23 mouse cellular contexts compared by ENCODE assay signal in genomic region chr12:83211976-83212375, GRCm38 (mm10).
DNase-seq lines count a peak whose midpoint lies in the region; ATAC-seq and TF ChIP-seq lines count a peak whose summit lies in the region.
"Had no signal": no experiment of that assay in that cellular context is flagged by ENCODE, and none has a peak within 500 bp of the region (broad histone marks: within the 10 kb centered on the region; RNA-seq: fewer than 3 reads in every experiment).

No protein-coding gene starts in this region.

- TF ChIP-seq POLR2A in brain, embryonic 14.5 days (IDR thresholded peaks at IDR 0.05; ENCODE audit: borderline replicate concordance, extremely low read depth, insufficient read depth, insufficient read length, poor library complexity, severe bottlenecking) = no peak

- no peaks in the 10 kb centered on the region for H3K27me3 ChIP-seq in forebrain, embryonic 10.5 days (ENCODE audit: poor library complexity, severe bottlenecking)
- no peaks in the 10 kb centered on the region for H3K27me3 ChIP-seq in forebrain, embryonic 13.5 days
- no peaks in the 10 kb centered on the region for H3K27me3 ChIP-seq in hindbrain, postnatal 0 days (ENCODE audit: insufficient read depth, low read length)
- H3K27me3 ChIP-seq in hindbrain, embryonic 16.5 days (replicated peaks; ENCODE audit: control insufficient read depth, insufficient read depth, low read length) = no peaks in the 10 kb centered on the region
- H3K27me3 ChIP-seq in liver, postnatal 0 days (ENCODE audit: insufficient read depth, low read length) = no peaks in the 10 kb centered on the region
- H3K27me3 ChIP-seq: embryonic facial prominence, embryonic 15.5 days; limb, embryonic 13.5 days had no signal

- 83% methylated on average over 2 of the region's 2 CpGs for WGBS in forebrain, embryonic 10.5 days
- WGBS in forebrain, embryonic 13.5 days = 75% methylated on average over 2 of the region's 2 CpGs
- 73% methylated on average over 2 of the region's 2 CpGs for WGBS in hindbrain, postnatal 0 days
- 69% methylated on average over 2 of the region's 2 CpGs for WGBS in hindbrain, embryonic 16.5 days
- 65% methylated on average over 2 of the region's 2 CpGs for WGBS in liver, postnatal 0 days (ENCODE audit: insufficient replicate concordance)

- no peak overlapping the region for H3K9ac ChIP-seq in forebrain, embryonic 13.5 days
- H3K9ac ChIP-seq in hindbrain, postnatal 0 days (replicated peaks; ENCODE audit: low read length) = no peak overlapping the region
- H3K9ac ChIP-seq in hindbrain, embryonic 16.5 days (ENCODE audit: low read depth, low read length) = no peak overlapping the region
- H3K9ac ChIP-seq in liver, postnatal 0 days (replicated peaks) = no peak overlapping the region
- H3K9ac ChIP-seq: embryonic facial prominence, embryonic 15.5 days; hindbrain, embryonic 14.5 days; limb, embryonic 13.5 days; liver, embryonic 14.5 days; lung, embryonic 14.5 days had no signal

- H3K4me2 ChIP-seq in forebrain, embryonic 13.5 days = no peak overlapping the region
- no peak overlapping the region for H3K4me2 ChIP-seq in hindbrain, postnatal 0 days (ENCODE audit: low read depth, low read length)
- no peak overlapping the region for H3K4me2 ChIP-seq in hindbrain, embryonic 16.5 days (ENCODE audit: low read length)
- H3K4me2 ChIP-seq in liver, postnatal 0 days (ENCODE audit: low read depth, low read length) = no peak overlapping the region
- H3K4me2 ChIP-seq: embryonic facial prominence, embryonic 15.5 days; heart, embryonic 11.5 days; hindbrain, embryonic 14.5 days; limb, embryonic 13.5 days; lung, embryonic 14.5 days; midbrain, embryonic 11.5 days had no signal

- no peaks in the 10 kb centered on the region for H3K36me3 ChIP-seq in forebrain, embryonic 10.5 days (replicated peaks)
- no peaks in the 10 kb centered on the region for H3K36me3 ChIP-seq in forebrain, embryonic 13.5 days (ENCODE audit: poor library complexity, severe bottlenecking)
- no peaks in the 10 kb centered on the region for H3K36me3 ChIP-seq in hindbrain, postnatal 0 days (ENCODE audit: insufficient read depth, low read length)
- no peaks in the 10 kb centered on the region for H3K36me3 ChIP-seq in hindbrain, embryonic 16.5 days (ENCODE audit: control insufficient read depth, insufficient read depth, low read length)
- H3K36me3 ChIP-seq in liver, postnatal 0 days (replicated peaks; ENCODE audit: insufficient read depth, low read length) = no peaks in the 10 kb centered on the region
- H3K36me3 ChIP-seq: embryonic facial prominence, embryonic 10.5 days; embryonic facial prominence, embryonic 15.5 days; limb, embryonic 13.5 days had no signal

- DNase-seq in forebrain, embryonic 10.5 days (ENCODE audit: extremely low spot score, low spot score) = no peak
- no peak for DNase-seq in hindbrain, postnatal 0 days (ENCODE audit: low spot score)
- DNase-seq in liver, postnatal 0 days = no peak
- DNase-seq in liver = no peak
- DNase-seq in brain, embryonic 14.5 days (ENCODE audit: low read depth) = no peak
- DNase-seq in natural killer cell, adult 2 months (ENCODE audit: low spot score in 2 of 2) = no peak
- DNase-seq: adrenal gland, postnatal 25 days; cerebellum, adult 8-10 months; gastrocnemius, postnatal 10 days; kidney, adult 8-10 months; kidney, postnatal 14 days; lung, embryonic 14.5 days; lung, postnatal 36 days had no signal

- no peak overlapping the region for H3K4me3 ChIP-seq in forebrain, embryonic 10.5 days
- no peak overlapping the region for H3K4me3 ChIP-seq in forebrain, embryonic 13.5 days
- H3K4me3 ChIP-seq in hindbrain, postnatal 0 days (ENCODE audit: low read length) = no peak overlapping the region
- H3K4me3 ChIP-seq in hindbrain, embryonic 16.5 days (ENCODE audit: low read length) = no peak overlapping the region
- no peak overlapping the region for H3K4me3 ChIP-seq in liver, postnatal 0 days (ENCODE audit: low read depth, low read length)
- H3K4me3 ChIP-seq: embryonic facial prominence, embryonic 10.5 days; embryonic facial prominence, embryonic 15.5 days; limb, embryonic 13.5 days had no signal

- no peaks in the 10 kb centered on the region for H3K9me3 ChIP-seq in forebrain, embryonic 10.5 days
- H3K9me3 ChIP-seq in forebrain, embryonic 13.5 days (replicated peaks) = no peaks in the 10 kb centered on the region
- H3K9me3 ChIP-seq in hindbrain, postnatal 0 days (ENCODE audit: low read length) = no peaks in the 10 kb centered on the region
- H3K9me3 ChIP-seq in hindbrain, embryonic 16.5 days (ENCODE audit: control insufficient read depth, low read length) = no peaks in the 10 kb centered on the region
- no peaks in the 10 kb centered on the region for H3K9me3 ChIP-seq in liver, postnatal 0 days (ENCODE audit: low read length)
- H3K9me3 ChIP-seq: embryonic facial prominence, embryonic 10.5 days; embryonic facial prominence, embryonic 15.5 days; limb, embryonic 13.5 days had no signal

- no peak for ATAC-seq in forebrain, embryonic 13.5 days
- no peak for ATAC-seq in hindbrain, postnatal 0 days
- no peak for ATAC-seq in hindbrain, embryonic 16.5 days
- ATAC-seq in liver, postnatal 0 days = no peak
- ATAC-seq: Patski had no signal

- 0 out of 2 replicates have a peak overlapping the region, but pooled peaks have one; percentile 20 for H3K27ac ChIP-seq in forebrain, embryonic 10.5 days
- no peak overlapping the region for H3K27ac ChIP-seq in forebrain, embryonic 13.5 days
- H3K27ac ChIP-seq in hindbrain, postnatal 0 days = no peak overlapping the region
- H3K27ac ChIP-seq in hindbrain, embryonic 16.5 days (ENCODE audit: low read depth, low read length) = no peak overlapping the region
- no peak overlapping the region for H3K27ac ChIP-seq in liver, postnatal 0 days (ENCODE audit: low read depth)
- H3K27ac ChIP-seq: embryonic facial prominence, embryonic 10.5 days; embryonic facial prominence, embryonic 15.5 days; hindbrain, embryonic 14.5 days; limb, embryonic 13.5 days; liver, embryonic 14.5 days had no signal

- H3K4me1 ChIP-seq in forebrain, embryonic 10.5 days = peaks cover 47% of the 10 kb centered on the region
- H3K4me1 ChIP-seq in forebrain, embryonic 13.5 days = peaks cover 32% of the 10 kb centered on the region
- H3K4me1 ChIP-seq in hindbrain, postnatal 0 days (ENCODE audit: insufficient read depth, low read length) = peaks cover 22% of the 10 kb centered on the region
- H3K4me1 ChIP-seq in hindbrain, embryonic 16.5 days (ENCODE audit: control insufficient read depth, insufficient read depth, low read depth, low read length) = peaks cover 20% of the 10 kb centered on the region
- peaks cover 2% of the 10 kb centered on the region for H3K4me1 ChIP-seq in liver, postnatal 0 days (ENCODE audit: insufficient read depth)

- no peak for TF ChIP-seq EP300 in liver, postnatal 0 days (IDR thresholded peaks at IDR 0.05; ENCODE audit: low read depth)

- peak; percentile 41 for TF ChIP-seq CTCF in hindbrain, postnatal 0 days (IDR thresholded peaks at IDR 0.05; ENCODE audit: low read depth)
- TF ChIP-seq CTCF in liver, postnatal 0 days (IDR thresholded peaks at IDR 0.05; ENCODE audit: low read depth) = peak; percentile 22; the same call in 1 of the 2 replicates
- peak; percentile 17; the same call in 1 of the 2 replicates for TF ChIP-seq CTCF in brain, embryonic 14.5 days (IDR thresholded peaks at IDR 0.05; ENCODE audit: borderline replicate concordance, extremely low read depth, insufficient read depth, insufficient read length)
